Mouse (Mus musculus) ES-E14 (cell line): ENCODE data around the gene Osbp. TPM values are rescaled to one million over a fixed set of nuclear protein-coding genes. Genes with fewer than 3 reads are reported as not detected.
"Not testable (repeated sequence)": the region's sequence is repeated elsewhere in the genome, so short reads cannot be mapped to it uniquely, and the experiment has no call there.

Source experiments
- DNase-seq: peaks from one replicate; pipeline ENCODE4 v3.0.0-alpha.2; 2013; ENCODE audit warnings: low read depth, low spot score
- H3K27ac ChIP-seq: 2 replicates; pipeline ENCODE4 v1.5.1; 2012; ENCODE audit warnings: low read depth, mild to moderate bottlenecking, low read length, moderate library complexity, mixed read lengths; ENCODE audit not compliant: poor library complexity, insufficient read depth, severe bottlenecking
- H3K36me3 ChIP-seq: 2 replicates; pipeline ENCODE4 v1.6.1; 2012; ENCODE audit warnings: mild to moderate bottlenecking, low read length, moderate library complexity, mixed read lengths; ENCODE audit not compliant: control insufficient read depth, poor library complexity, insufficient read depth, severe bottlenecking
- H3K4me1 ChIP-seq, 2 experiments: fragments of 150-350 bp in 1 of 2; sonication (generic) in 1 of 2; 2 replicates each; pipeline ENCODE4 v1.6.1; 2012; ENCODE audit warnings: low read length in 2 of 2, mild to moderate bottlenecking in 1 of 2, mixed read lengths in 1 of 2; ENCODE audit not compliant: control insufficient read depth in 2 of 2, insufficient read depth in 2 of 2, poor library complexity in 1 of 2
- H3K4me3 ChIP-seq, 2 experiments: fragments of 150-350 bp in 1 of 2; sonication (generic) in 1 of 2; 2 replicates each; pipeline ENCODE4 v1.5.1; 2012; ENCODE audit warnings: low read length in 2 of 2, low read depth in 1 of 2, mild to moderate bottlenecking in 1 of 2, mixed read lengths in 1 of 2; ENCODE audit not compliant: insufficient read depth in 1 of 2, poor library complexity in 1 of 2, severe bottlenecking in 1 of 2
- H3K9ac ChIP-seq: 2 replicates; pipeline ENCODE4 v1.6.1; 2012; ENCODE audit warnings: low read depth, mild to moderate bottlenecking, low read length, mixed read lengths; ENCODE audit not compliant: poor library complexity, insufficient read depth, severe bottlenecking
- H3K9me3 ChIP-seq: fragments of 150-350 bp; sonication (generic); 2 replicates; pipeline ENCODE4 v1.6.1; 2012; ENCODE audit warnings: low read depth, mild to moderate bottlenecking, low read length; ENCODE audit not compliant: control insufficient read depth, insufficient read depth
- CHD2 ChIP-seq: IDR thresholded peaks from 2 replicates; pipeline ENCODE4 v1.6.1; 2014; ENCODE audit warnings: mild to moderate bottlenecking, low read depth, low read length, inconsistent platforms
- HCFC1 ChIP-seq: IDR thresholded peaks from 2 replicates; pipeline ENCODE4 v1.6.1; 2012; ENCODE audit warnings: low read length, inconsistent platforms, borderline replicate concordance; ENCODE audit not compliant: insufficient read depth
- MAFK ChIP-seq: IDR thresholded peaks from 2 replicates; pipeline ENCODE4 v1.6.1; 2014; ENCODE audit warnings: mild to moderate bottlenecking, low read depth, low read length, inconsistent platforms; ENCODE audit not compliant: insufficient read depth
- ZC3H11A ChIP-seq: IDR thresholded peaks from 2 replicates; pipeline ENCODE4 v1.6.1; 2012; ENCODE audit warnings: low read depth, mild to moderate bottlenecking, inconsistent platforms, low read length, borderline replicate concordance
- ZNF384 ChIP-seq: IDR thresholded peaks from 2 replicates; pipeline ENCODE4 v1.6.1; 2012; ENCODE audit warnings: low read depth, low read length, inconsistent platforms
- in situ Hi-C, 2 experiments: fragments of 600-800 bp; cut with MboI; formaldehyde crosslinking; loops; one replicate each; pipeline ENCODE4 v1.15.1; 2025; ENCODE audit warnings: low sequenced_read_pairs in 2 of 2, inconsistent platforms in 1 of 2; ENCODE audit not compliant: unreplicated experiment in 2 of 2
- total RNA-seq: library from RNA; depleted of rRNA; stranded (reverse); fragments of 300-350 nt; gene quantifications from 2 replicates; pipeline ENCODE4 v1.2.3, GENCODE M21; 2012

The Osbp gene
- total RNA-seq, 1 experiment = 18.5 TPM

- Histone ChIP-seq H3K9ac (no peak overlapping the region), H3K36me3 (peaks cover 35% of the 10 kb centered on the region), H3K4me1 (no peaks in the 10 kb centered on the region), H3K9me3 (no peaks in the 10 kb centered on the region), H3K4me3 (no peak overlapping the region), H3K27ac (no peak overlapping the region)
- in situ Hi-C loops = no loop called here
- peak; percentile 21 for DNase-seq
- TF ChIP-seq HCFC1 (no peak), ZNF384 (no peak), ZC3H11A (no peak), CHD2 (no peak), MAFK (peak; percentile 91)
Measured at GRCm38 (mm10) chr19:11928025-11928748, 37.6 kb upstream of the Osbp start.

- H3K4me3 ChIP-seq, H3K4me1 ChIP-seq, H3K27ac ChIP-seq, DNase-seq, H3K9ac ChIP-seq, in situ Hi-C loops, H3K9me3 ChIP-seq: not testable (repeated sequence)
- H3K36me3 ChIP-seq = peaks cover 10% of the 10 kb centered on the region
Measured at GRCm38 (mm10) chr19:11946460-11946859, 19.3 kb upstream of the Osbp start.

GRCm38 (mm10) chr19:11949878-11950277, 15.9 kb upstream of the Osbp start:
- no peak for TF ChIP-seq MAFK
- TF ChIP-seq CHD2 = no peak
- TF ChIP-seq HCFC1 = no peak
- TF ChIP-seq ZNF384 = no peak
- TF ChIP-seq ZC3H11A = no peak
- Histone ChIP-seq H3K36me3 (no peaks in the 10 kb centered on the region), H3K9ac (no peak overlapping the region), H3K9me3 (no peaks in the 10 kb centered on the region), H3K4me3 (no peak overlapping the region), H3K4me1 (peaks cover 0 to 6% of the 10 kb centered on the region in 2 experiments; a peak in 1 of 4 replicates), H3K27ac (no peak overlapping the region)
- no peak for DNase-seq
- in situ Hi-C loops = no loop called here

- Histone ChIP-seq H3K36me3 (no peaks in the 10 kb centered on the region), H3K4me1 (peaks cover 0 to 6% of the 10 kb centered on the region in 2 experiments; a peak in 1 of 4 replicates), H3K9me3 (no peaks in the 10 kb centered on the region), H3K27ac (no peak overlapping the region), H3K9ac (no peak overlapping the region), H3K4me3 (no peak overlapping the region)
- TF ChIP-seq ZC3H11A (no peak), MAFK (no peak), ZNF384 (no peak), HCFC1 (no peak), CHD2 (no peak)
- no peak for DNase-seq
- in situ Hi-C loops = no loop called here
Measured at GRCm38 (mm10) chr19:11950747-11951146, 15.0 kb upstream of the Osbp start.

- H3K27ac ChIP-seq = no peak overlapping the region
- TF ChIP-seq HCFC1 (no peak), ZC3H11A (no peak), CHD2 (no peak)
- H3K9ac ChIP-seq = no peak overlapping the region
- no peak for DNase-seq
- no peak overlapping the region for H3K4me3 ChIP-seq
- no peaks in the 10 kb centered on the region for H3K36me3 ChIP-seq
- peaks cover 0 to 6% of the 10 kb centered on the region in 2 experiments; a peak in 1 of 4 replicates for H3K4me1 ChIP-seq
- in situ Hi-C loops = no loop called here
- no peaks in the 10 kb centered on the region for H3K9me3 ChIP-seq
Measured at GRCm38 (mm10) chr19:11954206-11954605, 11.5 kb upstream of the Osbp start.
